Mouse (Mus musculus): Measurements from ENCODE around the gene Gsto2. TPM values are rescaled to one million over a fixed set of nuclear protein-coding genes. Genes with fewer than 3 reads are reported as not detected.

Gene Gsto2
- total RNA-seq, 2 experiments from 2014 or later: 1.7 to 2.6 TPM

GRCm38 (mm10) chr19:47891562-47892312, 26.4 kb downstream of the Gsto2 start:
- DNase-seq: no peak

GRCm38 (mm10) chr19:47893092-47893491, 27.8 kb downstream of the Gsto2 start:
- DNase-seq: no peak

- no peak for DNase-seq
These were observed 33.2 kb downstream of the Gsto2 start for GRCm38 (mm10) chr19:47898472-47899079.

- no peak for DNase-seq
These were observed 34.7 kb downstream of the Gsto2 start for GRCm38 (mm10) chr19:47900012-47900411.

- no peak for DNase-seq
These were observed 35.2 kb downstream of the Gsto2 start for GRCm38 (mm10) chr19:47900558-47900957.

GRCm38 (mm10) chr19:47902316-47903201, 37.2 kb downstream of the Gsto2 start:
- peak; percentile 49 to 63 for DNase-seq

DNA sequence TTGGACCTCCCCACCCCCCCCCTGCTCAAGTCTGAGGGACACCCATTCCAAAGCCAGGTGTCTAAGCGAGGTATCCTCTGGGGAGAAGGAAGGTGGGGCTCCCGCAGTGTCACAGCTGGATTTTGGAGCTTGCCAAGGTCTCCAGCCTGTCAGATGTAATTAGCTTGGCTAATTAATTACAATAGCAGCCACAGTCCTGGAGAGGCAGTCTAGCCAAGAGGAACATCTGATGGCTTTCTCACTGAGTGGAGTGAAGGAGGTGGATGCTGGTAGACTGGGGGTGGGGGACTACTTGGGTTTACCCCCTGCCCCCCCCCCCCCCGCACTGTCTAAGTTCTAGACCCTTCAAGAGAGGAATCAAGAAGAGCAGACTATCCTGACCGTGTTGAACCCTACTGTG, 38.3 kb downstream of the Gsto2 start:
- DNase-seq: no peak

DNA sequence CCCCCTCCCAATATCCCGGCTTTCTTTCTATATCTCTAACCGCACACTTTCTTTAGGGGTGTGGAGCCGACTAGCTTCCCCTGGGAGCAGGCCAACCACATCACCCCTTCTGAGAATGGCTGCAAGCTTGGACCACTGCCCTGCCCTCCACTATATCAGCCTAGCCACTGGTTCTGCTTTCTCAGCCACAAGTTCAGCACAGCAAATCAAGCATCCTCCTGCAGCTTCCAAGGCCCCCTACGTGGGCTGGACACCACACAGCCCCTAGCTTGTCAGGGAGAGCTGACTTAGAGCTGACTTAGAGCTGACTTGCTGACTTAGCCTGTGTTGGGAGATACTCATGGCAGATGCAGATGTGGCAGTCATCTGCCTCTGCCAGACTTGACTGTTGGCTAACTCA, 39.7 kb downstream of the Gsto2 start:
- DNase-seq: no peak

DNA sequence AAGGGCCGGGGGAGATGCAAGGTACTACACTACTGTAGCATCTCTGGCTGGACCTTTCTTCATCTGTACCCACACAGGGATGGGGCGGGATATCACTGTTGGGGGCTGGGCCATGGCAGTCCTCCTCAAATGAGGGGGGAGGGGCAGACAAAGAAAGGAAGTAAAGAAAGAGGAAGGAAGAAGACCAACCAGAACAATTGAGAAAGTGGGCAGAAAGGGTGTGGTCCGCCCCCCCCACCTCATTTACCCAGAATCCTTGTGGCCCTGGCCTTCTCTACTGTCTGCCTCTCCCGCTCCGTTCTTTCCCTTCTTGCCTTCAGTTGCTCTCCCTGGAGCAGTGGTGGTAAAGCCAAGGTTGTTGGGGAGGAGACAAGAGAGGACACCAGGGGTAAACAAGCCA, 40.3 kb downstream of the Gsto2 start:
- no peak for DNase-seq

GRCm38 (mm10) chr19:47907596-47907995, 42.3 kb downstream of the Gsto2 start:
- DNase-seq: peak; percentile 46 to 53

- no peak for DNase-seq
These were observed 43.6 kb downstream of the Gsto2 start for GRCm38 (mm10) chr19:47908961-47909371.

DNA sequence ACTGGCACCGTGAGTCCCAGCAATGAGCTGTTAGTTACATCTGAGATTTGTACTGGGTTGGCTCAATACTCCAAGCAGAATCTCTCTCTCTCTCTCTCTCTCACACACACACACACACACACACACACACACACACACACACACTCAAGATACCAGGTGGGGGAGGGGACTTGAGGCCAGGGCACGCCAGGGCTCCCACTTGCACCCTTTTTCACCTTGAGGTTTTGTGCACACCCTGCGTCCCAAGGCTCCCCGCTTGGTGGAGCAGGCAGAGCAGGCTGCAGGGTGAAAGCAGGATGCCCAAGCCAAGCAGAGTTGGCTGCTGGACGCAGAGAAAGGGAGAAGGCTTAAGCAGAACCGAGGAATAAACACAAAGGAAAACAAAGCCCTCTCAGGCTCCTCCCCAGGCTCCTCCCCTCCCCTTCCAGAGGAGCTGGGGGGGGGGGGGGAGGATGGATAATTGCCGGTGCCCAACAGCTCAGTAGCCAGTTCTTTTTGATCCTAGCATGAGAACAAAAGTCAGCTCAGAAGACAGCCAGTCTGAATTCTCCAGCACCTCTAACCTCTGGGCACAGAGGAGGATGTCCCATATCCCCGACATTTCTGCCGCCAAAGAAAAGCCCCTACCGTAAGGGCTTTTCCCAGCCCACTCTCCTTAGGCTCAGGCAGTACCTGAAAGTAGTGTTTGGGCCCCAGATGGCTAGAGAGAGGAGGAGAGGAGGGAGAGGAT, 44.2 kb downstream of the Gsto2 start:
- peak; percentile 43 to 59 for DNase-seq

- DNase-seq: no peak
These were observed 44.8 kb downstream of the Gsto2 start for GRCm38 (mm10) chr19:47910117-47910618.

DNA sequence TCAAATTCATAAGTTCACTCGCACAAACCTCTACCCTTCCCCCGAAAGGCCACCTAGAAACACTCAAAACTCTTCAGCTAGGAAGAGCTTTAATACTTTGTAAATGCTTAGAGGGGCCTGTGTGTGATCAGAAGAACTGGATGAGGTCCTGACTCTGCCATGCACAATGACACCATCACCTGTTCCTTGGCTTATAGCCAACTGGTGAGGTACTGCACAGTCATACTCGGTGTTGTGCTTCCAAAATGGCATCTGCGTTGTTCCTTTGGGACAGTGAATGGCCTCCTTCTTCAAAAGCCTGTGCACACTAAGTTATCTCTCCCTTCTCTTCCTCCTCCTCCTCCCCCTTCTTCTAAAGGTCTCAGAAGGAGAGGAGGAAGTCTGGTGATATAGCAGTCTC, 45.4 kb downstream of the Gsto2 start:
- no peak for DNase-seq

- DNase-seq: no peak
These were observed 48.0 kb downstream of the Gsto2 start for GRCm38 (mm10) chr19:47913344-47913743.

- no peak for DNase-seq
These were observed 48.9 kb downstream of the Gsto2 start for GRCm38 (mm10) chr19:47914191-47914590.

- DNase-seq: no peak
These were observed 49.9 kb downstream of the Gsto2 start for GRCm38 (mm10) chr19:47915251-47915650.

DNA sequence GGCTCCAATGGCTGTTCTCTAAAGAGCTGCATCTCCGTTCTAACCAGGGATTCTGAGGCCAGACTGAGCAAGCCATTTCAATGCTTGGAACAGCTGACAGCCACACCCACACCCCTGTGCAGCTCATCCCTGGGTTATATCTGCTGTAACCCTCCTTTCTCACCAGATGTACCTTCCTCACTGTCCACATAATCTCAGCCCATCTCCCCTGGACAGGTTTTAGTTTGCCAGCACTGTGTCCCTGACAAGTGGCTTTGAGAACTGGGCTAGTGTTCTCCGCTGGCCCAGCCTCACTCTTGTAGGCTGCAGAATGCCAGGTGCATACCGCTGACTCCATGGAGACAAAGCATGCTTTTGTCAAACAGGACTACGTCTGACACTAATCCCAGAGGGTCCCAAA, 52.1 kb downstream of the Gsto2 start:
- DNase-seq: no peak

DNA sequence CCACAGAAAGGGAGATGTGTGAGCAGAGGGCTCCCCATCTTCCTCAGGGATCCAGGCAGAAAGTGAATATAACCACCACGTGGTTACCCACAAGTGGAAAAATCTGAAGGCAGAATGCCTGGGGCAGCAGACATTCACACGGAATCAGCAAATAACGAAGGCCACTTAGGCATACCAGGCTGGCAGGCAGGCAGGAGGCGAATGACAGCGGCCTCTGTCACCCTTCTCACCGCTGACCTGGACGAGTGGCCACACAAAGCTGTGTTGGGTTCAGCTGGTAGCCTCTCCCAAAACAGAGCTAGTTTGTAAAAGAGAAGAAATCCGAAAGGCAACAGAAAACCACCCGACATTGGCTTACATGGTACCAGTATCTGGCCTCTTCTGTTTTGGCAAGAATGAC, 52.7 kb downstream of the Gsto2 start:
- no peak for DNase-seq

GRCm38 (mm10) chr19:47918455-47919101, 53.2 kb downstream of the Gsto2 start:
- no peak for DNase-seq

Data from adrenal gland, postnatal 36 days (tissue).